Mouse (Mus musculus): ENCODE results near the gene Tatdn2. TPM values are rescaled to one million over a fixed set of nuclear protein-coding genes. Genes with fewer than 3 reads are reported as not detected.
"Not testable (repeated sequence)": the region's sequence is repeated elsewhere in the genome, so short reads cannot be mapped to it uniquely, and the experiment has no call there.

The Tatdn2 gene
- polyA plus RNA-seq, 1 experiment from 2014 or later, result 1.1 TPM

GRCm38 (mm10) chr6:113660492-113661352, 36.1 kb upstream of the Tatdn2 start:
- Histone ChIP-seq H3K9me3 (0 out of 2 replicates have a peak, but pooled peaks cover 3% of the 10 kb centered on the region), H3K4me2 (no peak overlapping the region), H3K27ac (no peak overlapping the region), H3K9ac (no peak overlapping the region), H3K4me1 (no peaks in the 10 kb centered on the region), H3K36me3 (replicated peaks) (no peaks in the 10 kb centered on the region), H3K4me3 (no peak overlapping the region), H3K27me3 (replicated peaks) (no peaks in the 10 kb centered on the region)
- whole genome bisulfite sequencing, result 70% methylated on average over 14 of the region's 14 CpGs
- ATAC-seq (replicated peaks), result no peak

- Histone ChIP-seq H3K4me1 (no peaks in the 10 kb centered on the region), H3K9me3 (0 out of 2 replicates have a peak, but pooled peaks cover 3% of the 10 kb centered on the region), H3K27me3 (replicated peaks) (no peaks in the 10 kb centered on the region), H3K9ac (no peak overlapping the region), H3K4me2 (no peak overlapping the region), H3K27ac (no peak overlapping the region), H3K4me3 (no peak overlapping the region), H3K36me3 (replicated peaks) (no peaks in the 10 kb centered on the region)
- ATAC-seq (replicated peaks), result no peak
- 69% methylated on average over 12 of the region's 12 CpGs for WGBS
Observed at GRCm38 (mm10) chr6:113661353-113662241, 35.3 kb upstream of the Tatdn2 start.

- no peaks in the 10 kb centered on the region for H3K27me3 ChIP-seq (replicated peaks)
- H3K36me3 ChIP-seq (replicated peaks), result no peaks in the 10 kb centered on the region
- no peak overlapping the region for H3K4me3 ChIP-seq
- no peak for ATAC-seq (replicated peaks)
- no peak overlapping the region for H3K9ac ChIP-seq
- no peaks in the 10 kb centered on the region for H3K4me1 ChIP-seq
- no peak overlapping the region for H3K27ac ChIP-seq
- 92% methylated on average over 8 of the region's 8 CpGs for WGBS
- H3K4me2 ChIP-seq, result no peak overlapping the region
- H3K9me3 ChIP-seq, result 0 out of 2 replicates have a peak, but pooled peaks cover 3% of the 10 kb centered on the region
Observed at GRCm38 (mm10) chr6:113662964-113663700, 33.7 kb upstream of the Tatdn2 start.

GRCm38 (mm10) chr6:113664305-113664704, 32.5 kb upstream of the Tatdn2 start:
- H3K4me2 ChIP-seq, result no peak overlapping the region
- no peak for ATAC-seq (replicated peaks)
- no peak overlapping the region for H3K4me3 ChIP-seq
- H3K36me3 ChIP-seq (replicated peaks), result no peaks in the 10 kb centered on the region
- no peak overlapping the region for H3K27ac ChIP-seq
- H3K4me1 ChIP-seq, result no peaks in the 10 kb centered on the region
- H3K27me3 ChIP-seq (replicated peaks), result no peaks in the 10 kb centered on the region
- H3K9me3 ChIP-seq, result 0 out of 2 replicates have a peak, but pooled peaks cover 3% of the 10 kb centered on the region
- H3K9ac ChIP-seq, result no peak overlapping the region
- 92% methylated on average over 7 of the region's 7 CpGs for WGBS

GRCm38 (mm10) chr6:113667611-113668122, 29.2 kb upstream of the Tatdn2 start:
- no peaks in the 10 kb centered on the region for H3K27me3 ChIP-seq (replicated peaks)
- H3K4me2 ChIP-seq, result no peak overlapping the region
- no peak overlapping the region for H3K9ac ChIP-seq
- H3K27ac ChIP-seq, result no peak overlapping the region
- no peak for ATAC-seq (replicated peaks)
- 60% methylated on average over 8 of the region's 8 CpGs for WGBS
- 0 out of 2 replicates have a peak, but pooled peaks cover 3% of the 10 kb centered on the region for H3K9me3 ChIP-seq
- no peak overlapping the region for H3K4me3 ChIP-seq
- no peaks in the 10 kb centered on the region for H3K4me1 ChIP-seq
- H3K36me3 ChIP-seq (replicated peaks), result no peaks in the 10 kb centered on the region

GRCm38 (mm10) chr6:113668287-113669154, 28.3 kb upstream of the Tatdn2 start:
- ATAC-seq (replicated peaks), result no peak
- no peak overlapping the region for H3K4me3 ChIP-seq
- H3K9me3 ChIP-seq, result no peaks in the 10 kb centered on the region
- WGBS, result 45% methylated on average over 15 of the region's 15 CpGs
- H3K9ac ChIP-seq, result no peak overlapping the region
- H3K27me3 ChIP-seq (replicated peaks), result no peaks in the 10 kb centered on the region
- H3K27ac ChIP-seq, result no peak overlapping the region
- H3K4me2 ChIP-seq, result no peak overlapping the region
- no peaks in the 10 kb centered on the region for H3K4me1 ChIP-seq
- H3K36me3 ChIP-seq (replicated peaks), result no peaks in the 10 kb centered on the region

- no peak overlapping the region for H3K4me2 ChIP-seq
- H3K9me3 ChIP-seq, result no peaks in the 10 kb centered on the region
- no peaks in the 10 kb centered on the region for H3K4me1 ChIP-seq
- no peak for ATAC-seq (replicated peaks)
- 86% methylated on average over 7 of the region's 7 CpGs for WGBS
- H3K4me3 ChIP-seq, result no peak overlapping the region
- H3K9ac ChIP-seq, result no peak overlapping the region
- H3K27ac ChIP-seq, result no peak overlapping the region
- no peaks in the 10 kb centered on the region for H3K27me3 ChIP-seq (replicated peaks)
- H3K36me3 ChIP-seq (replicated peaks), result no peaks in the 10 kb centered on the region
Observed at GRCm38 (mm10) chr6:113669821-113670220, 27.0 kb upstream of the Tatdn2 start.

- not testable (repeated sequence) for H3K4me3 ChIP-seq
- 80% methylated on average over 1 of the region's 1 CpGs for WGBS
Observed at GRCm38 (mm10) chr6:113672029-113672428, 24.8 kb upstream of the Tatdn2 start.

GRCm38 (mm10) chr6:113672989-113673388, 23.9 kb upstream of the Tatdn2 start:
- no peaks in the 10 kb centered on the region for H3K36me3 ChIP-seq (replicated peaks)
- 81% methylated on average over 6 of the region's 6 CpGs for WGBS
- no peak for ATAC-seq (replicated peaks)

More at GRCm38 (mm10) chr6:113672029-113672428, 24.8 kb upstream of the Tatdn2 start:
- H3K9me3 ChIP-seq; H3K4me1 ChIP-seq; ATAC-seq (replicated peaks); H3K27me3 ChIP-seq (replicated peaks); H3K36me3 ChIP-seq (replicated peaks); H3K27ac ChIP-seq; H3K4me2 ChIP-seq; H3K9ac ChIP-seq: not testable (repeated sequence)

GRCm38 (mm10) chr6:113675234-113675633, 21.6 kb upstream of the Tatdn2 start:
- WGBS, result 87% methylated on average over 4 of the region's 4 CpGs
- no peak for ATAC-seq (replicated peaks)
- no peak overlapping the region for H3K9ac ChIP-seq
- no peak overlapping the region for H3K27ac ChIP-seq
- no peaks in the 10 kb centered on the region for H3K27me3 ChIP-seq (replicated peaks)
- H3K9me3 ChIP-seq, result no peaks in the 10 kb centered on the region
- H3K36me3 ChIP-seq (replicated peaks), result no peaks in the 10 kb centered on the region
- no peaks in the 10 kb centered on the region for H3K4me1 ChIP-seq
- H3K4me2 ChIP-seq, result no peak overlapping the region
- H3K4me3 ChIP-seq, result no peak overlapping the region

More at GRCm38 (mm10) chr6:113672989-113673388, 23.9 kb upstream of the Tatdn2 start:
- no peak overlapping the region for H3K9ac ChIP-seq
- H3K4me1 ChIP-seq, result no peaks in the 10 kb centered on the region
- H3K4me2 ChIP-seq, result no peak overlapping the region
- H3K4me3 ChIP-seq, result no peak overlapping the region
- H3K9me3 ChIP-seq, result no peaks in the 10 kb centered on the region
- no peak overlapping the region for H3K27ac ChIP-seq
- no peaks in the 10 kb centered on the region for H3K27me3 ChIP-seq (replicated peaks)

GRCm38 (mm10) chr6:113675991-113676390, 20.9 kb upstream of the Tatdn2 start:
- ATAC-seq (replicated peaks), result no peak
- 88% methylated on average over 9 of the region's 9 CpGs for WGBS
- no peak overlapping the region for H3K27ac ChIP-seq
- no peak overlapping the region for H3K4me2 ChIP-seq
- no peaks in the 10 kb centered on the region for H3K36me3 ChIP-seq (replicated peaks)
- H3K4me1 ChIP-seq, result no peaks in the 10 kb centered on the region
- H3K27me3 ChIP-seq (replicated peaks), result no peaks in the 10 kb centered on the region
- H3K9ac ChIP-seq, result no peak overlapping the region
- no peaks in the 10 kb centered on the region for H3K9me3 ChIP-seq
- H3K4me3 ChIP-seq, result no peak overlapping the region

Data from midbrain, embryonic 15.5 days (tissue).